Mouse (Mus musculus) hindbrain, embryonic 16.5 days (tissue): Measurements from ENCODE around the gene Irak4. TPM values are rescaled to one million over a fixed set of nuclear protein-coding genes. Genes with fewer than 3 reads are reported as not detected.

ENCODE experiments used
- ATAC-seq: fragments of 200-750 bp; cut with Nextera tagmentation; 2 replicates; pipeline ENCODE4 v1.8.0; 2017; ENCODE audit warnings: moderate TSS enrichment, moderate library complexity
- H3K27ac ChIP-seq: fragments of 300-500 bp; sonication (generic); 2 replicates; pipeline ENCODE4 v1.5.1; 2014; ENCODE audit warnings: low read depth, mild to moderate bottlenecking, control low read depth, low read length, moderate library complexity
- H3K27me3 ChIP-seq: fragments of 300-500 bp; sonication (generic); replicated peaks from 2 replicates; pipeline ENCODE4 v1.6.1; 2014; ENCODE audit warnings: low read length; ENCODE audit not compliant: control insufficient read depth, insufficient read depth
- H3K36me3 ChIP-seq: fragments of 300-500 bp; sonication (generic); 2 replicates; pipeline ENCODE4 v1.6.1; 2014; ENCODE audit warnings: mild to moderate bottlenecking, low read length, moderate library complexity, mixed read lengths; ENCODE audit not compliant: control insufficient read depth, insufficient read depth
- H3K4me1 ChIP-seq: fragments of 300-500 bp; sonication (generic); 2 replicates; pipeline ENCODE4 v1.6.1; 2014; ENCODE audit warnings: low read depth, low read length; ENCODE audit not compliant: control insufficient read depth, insufficient read depth
- H3K4me2 ChIP-seq: fragments of 300-500 bp; sonication (generic); 2 replicates; pipeline ENCODE4 v1.6.1; 2014; ENCODE audit warnings: mild to moderate bottlenecking, low read length, control low read depth, moderate library complexity
- H3K4me3 ChIP-seq: fragments of 300-500 bp; sonication (generic); 2 replicates; pipeline ENCODE4 v1.5.1; 2014; ENCODE audit warnings: mild to moderate bottlenecking, low read length, control low read depth, moderate library complexity
- H3K9ac ChIP-seq: fragments of 300-500 bp; sonication (generic); 2 replicates; pipeline ENCODE4 v1.6.1; 2014; ENCODE audit warnings: low read depth, mild to moderate bottlenecking, control low read depth, low read length, moderate library complexity
- H3K9me3 ChIP-seq: fragments of 300-500 bp; sonication (generic); 2 replicates; pipeline ENCODE4 v1.6.1; 2014; ENCODE audit warnings: mild to moderate bottlenecking, low read length, moderate library complexity; ENCODE audit not compliant: control insufficient read depth
- WGBS: fragments of 180-500 bp; shearing (Covaris S2); extraction: QIAGEN DNeasy Blood & Tissue Kit; methylation state at CpG from one replicate; pipeline ENCODE4 v1.1.7; 2014; 5-methylcytosine and 5-hydroxymethylcytosine counted together
- polyA plus RNA-seq: library from polyadenylated mRNA; unstranded; fragments of >200 nt; fragmentation: Nextera tagmentation; extraction: Ambion mirVana; gene quantifications from 2 replicates; pipeline ENCODE4 v1.2.1, GENCODE M21; 2015

Irak4 gene
- polyA plus RNA-seq, 1 experiment from 2014 or later, result 1.7 TPM

DNA sequence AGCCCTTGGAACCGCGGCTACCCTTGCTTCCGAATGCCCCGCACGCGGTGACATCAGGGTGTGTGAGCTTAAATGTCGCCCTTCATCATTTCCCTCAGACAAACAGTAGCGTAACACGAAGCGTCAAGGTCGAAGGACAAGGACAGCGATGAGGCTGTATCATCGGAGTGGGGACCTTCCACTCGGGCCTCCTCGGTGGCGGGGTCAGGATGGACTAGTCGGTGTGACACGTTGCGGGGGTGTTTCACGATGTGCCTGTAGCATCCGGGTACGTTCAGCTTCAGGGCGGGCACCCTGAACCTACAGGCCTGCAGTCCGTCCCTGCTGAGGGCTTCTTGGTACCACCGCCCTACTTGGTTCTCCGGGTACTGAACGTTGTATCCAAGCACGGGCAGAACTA lies 20.2 kb upstream of the Irak4 start:
- ATAC-seq, result no peak
- H3K36me3 ChIP-seq, result no peaks in the 10 kb centered on the region; the same call in none of the 2 replicates
- H3K27me3 ChIP-seq, result no peaks in the 10 kb centered on the region
- H3K9ac ChIP-seq, result no peak overlapping the region
- H3K9me3 ChIP-seq, result peaks cover 5% of the 10 kb centered on the region
- H3K4me3 ChIP-seq, result no peak overlapping the region
- H3K27ac ChIP-seq, result no peak overlapping the region
- no peaks in the 10 kb centered on the region for H3K4me1 ChIP-seq
- H3K4me2 ChIP-seq, result no peak overlapping the region
- 89% methylated on average over 28 of the region's 28 CpGs for WGBS

DNA sequence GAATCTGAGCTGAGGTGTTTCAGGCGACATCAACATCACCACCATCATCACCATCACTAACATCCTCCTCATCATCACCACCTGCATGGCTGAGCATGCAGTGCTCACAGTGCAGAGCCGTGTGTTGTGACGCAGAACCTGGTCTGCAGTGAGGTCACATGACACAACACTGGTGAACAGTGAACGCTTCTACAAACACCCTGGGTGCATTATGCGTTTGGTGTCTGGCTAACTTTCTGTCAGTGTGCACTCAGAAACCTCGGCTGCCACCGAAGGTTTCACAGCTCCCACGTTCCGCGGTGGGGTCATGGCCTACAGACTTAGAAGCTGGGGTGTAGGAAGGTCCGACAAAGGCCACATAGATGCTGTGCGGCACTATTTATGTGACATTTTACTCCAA lies 18.5 kb upstream of the Irak4 start:
- Histone ChIP-seq H3K27me3 (no peaks in the 10 kb centered on the region), H3K36me3 (no peaks in the 10 kb centered on the region; the same call in none of the 2 replicates), H3K4me3 (no peak overlapping the region), H3K9ac (no peak overlapping the region), H3K4me1 (no peaks in the 10 kb centered on the region), H3K27ac (no peak overlapping the region), H3K9me3 (no peaks in the 10 kb centered on the region), H3K4me2 (no peak overlapping the region)
- ATAC-seq, result no peak
- 89% methylated on average over 12 of the region's 12 CpGs for WGBS

GRCm38 (mm10) chr15:94530519-94530918 lies 12.9 kb upstream of the Irak4 start:
- no peak overlapping the region for H3K27ac ChIP-seq
- 85% methylated on average over 3 of the region's 3 CpGs for WGBS

DNA sequence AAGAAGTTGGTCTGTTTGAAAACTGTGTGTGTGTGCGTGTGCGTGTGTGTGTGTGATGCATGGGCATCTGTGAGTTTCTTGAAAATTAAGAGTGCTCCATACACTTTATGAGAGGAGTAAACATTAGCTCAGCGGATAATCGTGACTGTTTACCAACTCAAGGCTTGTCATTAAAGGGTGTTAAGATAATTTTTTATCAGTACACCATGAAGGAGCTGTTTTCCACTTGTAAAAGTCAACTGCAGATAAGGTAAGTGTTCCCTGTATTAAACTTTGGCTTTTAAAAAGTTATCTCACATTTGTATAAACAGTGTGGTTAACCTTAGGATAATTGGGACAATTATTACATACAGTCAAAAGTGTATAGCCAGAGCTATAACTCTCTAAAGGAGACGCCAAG lies 11.1 kb upstream of the Irak4 start:
- Histone ChIP-seq H3K27ac (no peak overlapping the region), H3K27me3 (no peaks in the 10 kb centered on the region), H3K36me3 (no peaks in the 10 kb centered on the region; the same call in 1 of the 2 replicates), H3K4me3 (no peak overlapping the region), H3K4me1 (no peaks in the 10 kb centered on the region), H3K9me3 (no peaks in the 10 kb centered on the region), H3K9ac (no peak overlapping the region), H3K4me2 (no peak overlapping the region)
- WGBS, result 91% methylated on average over 5 of the region's 5 CpGs
- ATAC-seq, result no peak

More at GRCm38 (mm10) chr15:94530519-94530918, 12.9 kb upstream of the Irak4 start:
- H3K4me3 ChIP-seq, result no peak overlapping the region
- no peak overlapping the region for H3K9ac ChIP-seq
- no peaks in the 10 kb centered on the region; the same call in 1 of the 2 replicates for H3K36me3 ChIP-seq
- H3K27me3 ChIP-seq, result no peaks in the 10 kb centered on the region
- H3K9me3 ChIP-seq, result no peaks in the 10 kb centered on the region
- H3K4me1 ChIP-seq, result no peaks in the 10 kb centered on the region
- H3K4me2 ChIP-seq, result no peak overlapping the region
- no peak for ATAC-seq

DNA sequence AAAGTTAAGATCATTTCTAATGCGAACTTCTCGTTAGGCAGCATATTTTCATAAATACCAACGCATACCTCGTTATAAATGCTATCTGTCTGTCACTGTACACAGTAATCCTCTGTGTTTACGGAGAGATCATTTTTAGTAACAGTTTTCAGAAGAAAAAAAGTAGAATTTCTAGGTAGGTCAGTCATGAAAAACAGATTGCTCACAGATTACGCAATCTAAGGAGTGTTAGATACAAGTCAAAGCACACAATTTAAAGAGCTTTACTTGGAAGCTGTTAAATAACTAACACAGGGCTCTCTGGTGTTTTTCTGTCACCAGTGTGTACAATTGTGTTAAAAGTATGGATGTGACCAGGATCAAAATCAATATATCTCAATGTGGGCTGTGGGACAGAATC lies 10.5 kb upstream of the Irak4 start:
- no peak overlapping the region for H3K9ac ChIP-seq
- WGBS, result 92% methylated on average over 6 of the region's 6 CpGs
- H3K27me3 ChIP-seq, result no peaks in the 10 kb centered on the region
- H3K4me2 ChIP-seq, result no peak overlapping the region
- no peak overlapping the region for H3K4me3 ChIP-seq
- no peaks in the 10 kb centered on the region; the same call in 1 of the 2 replicates for H3K36me3 ChIP-seq
- H3K4me1 ChIP-seq, result no peaks in the 10 kb centered on the region
- ATAC-seq, result no peak
- no peak overlapping the region for H3K27ac ChIP-seq
- no peaks in the 10 kb centered on the region for H3K9me3 ChIP-seq

DNA sequence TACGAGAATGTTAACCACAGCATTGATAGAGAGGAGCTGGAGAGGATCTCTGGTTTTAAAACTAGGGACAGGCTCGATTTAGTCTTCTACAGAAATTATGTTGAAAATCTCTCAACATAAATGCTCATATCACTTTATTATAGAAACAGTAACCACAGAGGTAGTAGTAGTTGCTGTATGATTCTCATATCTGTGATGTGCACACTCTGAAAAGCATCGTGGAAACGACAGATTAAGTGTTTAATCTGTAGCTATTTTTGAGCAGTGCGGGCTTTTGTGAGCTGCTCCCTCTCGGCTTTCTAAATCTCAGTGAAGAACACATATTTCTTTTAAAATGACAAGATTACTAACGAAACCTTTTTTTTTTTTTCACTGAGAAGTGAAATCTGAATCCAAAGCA lies 7.9 kb upstream of the Irak4 start:
- 94% methylated on average over 7 of the region's 7 CpGs for WGBS
- Histone ChIP-seq H3K4me2 (no peak overlapping the region), H3K27ac (no peak overlapping the region), H3K9me3 (no peaks in the 10 kb centered on the region), H3K27me3 (no peaks in the 10 kb centered on the region), H3K4me1 (no peaks in the 10 kb centered on the region), H3K9ac (no peak overlapping the region), H3K36me3 (no peaks in the 10 kb centered on the region; the same call in 1 of the 2 replicates), H3K4me3 (no peak overlapping the region)
- no peak for ATAC-seq

DNA sequence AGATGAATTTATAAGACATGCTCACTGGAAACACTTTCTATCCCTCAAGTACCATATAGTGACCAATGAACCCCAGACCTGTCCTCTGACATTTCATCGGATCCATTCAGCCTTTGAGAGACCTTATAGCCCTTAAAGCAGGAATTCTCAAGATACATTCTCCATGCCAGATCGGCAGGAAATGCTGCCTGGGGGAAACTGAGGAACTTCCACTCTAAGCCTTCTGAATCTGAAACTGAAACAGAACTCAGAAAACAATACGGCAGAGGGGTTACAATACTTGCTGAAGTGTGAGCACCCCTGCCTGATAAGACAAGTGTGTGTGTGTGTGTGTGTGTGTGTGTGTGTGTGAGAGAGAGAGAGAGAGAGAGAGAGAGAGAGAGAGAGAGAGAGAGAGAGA lies 4.1 kb upstream of the Irak4 start:
- H3K4me2 ChIP-seq, result no peak overlapping the region
- no peak overlapping the region for H3K4me3 ChIP-seq
- no peaks in the 10 kb centered on the region for H3K27me3 ChIP-seq
- no peak overlapping the region for H3K27ac ChIP-seq
- 91% methylated on average over 3 of the region's 3 CpGs for whole genome bisulfite sequencing
- no peak overlapping the region for H3K9ac ChIP-seq
- no peaks in the 10 kb centered on the region for H3K36me3 ChIP-seq
- no peaks in the 10 kb centered on the region for H3K9me3 ChIP-seq
- peaks cover 5% of the 10 kb centered on the region for H3K4me1 ChIP-seq
- no peak for ATAC-seq

GRCm38 (mm10) chr15:94542567-94543408 lies 655 bp upstream of the Irak4 start:
- 15% methylated on average over 15 of the region's 22 CpGs for WGBS
- Histone ChIP-seq H3K4me2 (peak overlapping the region; percentile 96), H3K27ac (peak overlapping the region; percentile 70), H3K36me3 (no peaks in the 10 kb centered on the region), H3K27me3 (no peaks in the 10 kb centered on the region), H3K9me3 (no peaks in the 10 kb centered on the region), H3K4me3 (peak overlapping the region; percentile 93), H3K4me1 (peaks cover 5% of the 10 kb centered on the region), H3K9ac (peak overlapping the region; percentile 73)
- ATAC-seq, result peak; percentile 94

DNA sequence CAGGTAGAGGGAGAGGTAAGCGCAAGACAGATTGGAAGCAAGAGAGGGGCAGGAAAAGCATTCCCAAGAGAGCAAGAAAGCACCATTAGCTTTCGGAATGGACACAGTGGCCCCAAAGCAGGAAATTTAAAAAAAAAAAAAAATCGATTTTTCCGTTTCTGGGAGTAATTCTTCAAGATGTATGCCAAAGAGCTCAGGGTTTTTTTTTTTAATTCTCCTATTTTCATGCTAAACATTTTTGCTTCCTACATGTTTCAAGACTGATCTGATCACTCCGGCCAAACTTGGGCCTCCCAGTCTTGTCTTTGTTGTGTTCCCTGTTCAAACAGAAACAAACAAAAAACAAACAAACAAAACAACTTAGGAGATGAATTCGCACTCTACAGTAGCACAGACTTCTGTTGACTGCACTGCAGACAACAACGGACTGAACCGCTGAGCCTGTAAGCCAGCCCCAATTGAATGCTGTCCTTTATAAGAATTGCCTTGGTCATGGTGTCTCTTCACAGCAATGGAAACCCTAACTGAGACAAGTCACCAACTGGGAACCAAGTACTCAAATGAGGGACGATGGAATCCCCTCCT lies 701 bp downstream of the Irak4 start:
- Histone ChIP-seq H3K4me3 (peak overlapping the region; percentile 93), H3K9ac (peak overlapping the region; percentile 73), H3K27me3 (no peaks in the 10 kb centered on the region), H3K4me2 (peak overlapping the region; percentile 96), H3K9me3 (no peaks in the 10 kb centered on the region), H3K4me1 (peaks cover 5% of the 10 kb centered on the region), H3K36me3 (no peaks in the 10 kb centered on the region), H3K27ac (no peak overlapping the region; the same call in 1 of the 2 replicates)
- 40% methylated on average over 9 of the region's 9 CpGs for WGBS
- ATAC-seq, result no peak
